Mouse (Mus musculus): ENCODE results near the gene Zfyve27. TPM values are rescaled to one million over a fixed set of nuclear protein-coding genes. Genes with fewer than 3 reads are reported as not detected.
A peak's percentile ranks its signal among the peaks of the same experiment; 100 is the strongest.

The Zfyve27 gene
- polyA plus RNA-seq, 1 experiment, result 53.9 TPM

GRCm38 (mm10) chr19:42147170-42147768 is 16.5 kb upstream of the Zfyve27 start, which contains the start of gene Marveld1:
Marveld1 (plus strand) TSS chr19:42147400.
- peak; percentile 82 for DNase-seq
- H3K4me1 ChIP-seq (ENCODE audit: control insufficient read depth, insufficient read depth, low read length), result peaks cover 33% of the 10 kb centered on the region
- 0% methylated on average over 41 of the region's 57 CpGs for WGBS

GRCm38 (mm10) chr19:42147769-42148568 is 15.8 kb upstream of the Zfyve27 start:
- peak; percentile 75 for DNase-seq
- 1% methylated on average over 63 of the region's 63 CpGs for WGBS
- TF ChIP-seq CTCF (IDR thresholded peaks at IDR 0.05; ENCODE audit: insufficient read depth, low read length), result no peak
- TF ChIP-seq POLR2A (IDR thresholded peaks at IDR 0.05; ENCODE audit: borderline replicate concordance, extremely low read depth, low read depth, low read length), result peak; percentile 84; the same call in 1 of the 2 replicates
- Histone ChIP-seq H3K4me1 (ENCODE audit: control insufficient read depth, insufficient read depth, low read length) (peaks cover 35% of the 10 kb centered on the region), H3K4me3 (replicated peaks; ENCODE audit: extremely low read depth, low read depth, low read length) (peak overlapping the region; percentile 78)

More at GRCm38 (mm10) chr19:42147170-42147768, 16.5 kb upstream of the Zfyve27 start, which contains the start of gene Marveld1:
- TF ChIP-seq CTCF (IDR thresholded peaks at IDR 0.05; ENCODE audit: insufficient read depth, low read length), result no peak
- TF ChIP-seq POLR2A (IDR thresholded peaks at IDR 0.05; ENCODE audit: borderline replicate concordance, extremely low read depth, low read depth, low read length), result peak; percentile 96
- peak within 1 kb of the TSS; percentile 78 for H3K4me3 ChIP-seq (replicated peaks; ENCODE audit: extremely low read depth, low read depth, low read length)

GRCm38 (mm10) chr19:42148569-42148860 is 15.2 kb upstream of the Zfyve27 start:
- TF ChIP-seq POLR2A (IDR thresholded peaks at IDR 0.05; ENCODE audit: borderline replicate concordance, extremely low read depth, low read depth, low read length) (no peak), CTCF (IDR thresholded peaks at IDR 0.05; ENCODE audit: insufficient read depth, low read length) (no peak)
- WGBS, result 10% methylated on average over 7 of the region's 7 CpGs
- peak; percentile 76 for DNase-seq
- Histone ChIP-seq H3K4me1 (ENCODE audit: control insufficient read depth, insufficient read depth, low read length) (peaks cover 35% of the 10 kb centered on the region), H3K4me3 (replicated peaks; ENCODE audit: extremely low read depth, low read depth, low read length) (peak overlapping the region; percentile 78)

- WGBS, result 5% methylated on average over 6 of the region's 6 CpGs
- TF ChIP-seq CTCF (IDR thresholded peaks at IDR 0.05; ENCODE audit: insufficient read depth, low read length) (peak; percentile 79), POLR2A (IDR thresholded peaks at IDR 0.05; ENCODE audit: borderline replicate concordance, extremely low read depth, low read depth, low read length) (peak; percentile 23; the same call in 1 of the 2 replicates)
- H3K4me1 ChIP-seq (ENCODE audit: control insufficient read depth, insufficient read depth, low read length), result peaks cover 25% of the 10 kb centered on the region
- DNase-seq, result peak; percentile 88
- peak overlapping the region; percentile 2 for H3K4me3 ChIP-seq (replicated peaks; ENCODE audit: extremely low read depth, low read depth, low read length)
Measured at GRCm38 (mm10) chr19:42151990-42152389, 11.8 kb upstream of the Zfyve27 start.

- TF ChIP-seq POLR2A (IDR thresholded peaks at IDR 0.05; ENCODE audit: borderline replicate concordance, extremely low read depth, low read depth, low read length), result no peak
- no peak for TF ChIP-seq CTCF (IDR thresholded peaks at IDR 0.05; ENCODE audit: insufficient read depth, low read length)
- H3K4me3 ChIP-seq (replicated peaks; ENCODE audit: extremely low read depth, low read depth, low read length), result no peak overlapping the region
- peaks cover under 1% of the 10 kb centered on the region; the same call in 1 of the 2 replicates for H3K4me1 ChIP-seq (ENCODE audit: control insufficient read depth, insufficient read depth, low read length)
- no peak for DNase-seq
- WGBS, result 36% methylated on average over 12 of the region's 12 CpGs
Measured at GRCm38 (mm10) chr19:42157493-42158237, 6.1 kb upstream of the Zfyve27 start.

GRCm38 (mm10) chr19:42158246-42159017 is 5.3 kb upstream of the Zfyve27 start:
- no peak for TF ChIP-seq POLR2A (IDR thresholded peaks at IDR 0.05; ENCODE audit: borderline replicate concordance, extremely low read depth, low read depth, low read length)
- no peak overlapping the region for H3K4me3 ChIP-seq (replicated peaks; ENCODE audit: extremely low read depth, low read depth, low read length)
- H3K4me1 ChIP-seq (ENCODE audit: control insufficient read depth, insufficient read depth, low read length), result no peaks in the 10 kb centered on the region
- no peak for DNase-seq
- 40% methylated on average over 13 of the region's 13 CpGs for WGBS

GRCm38 (mm10) chr19:42164188-42164587 is 437 bp downstream of the Zfyve27 start:
- TF ChIP-seq CTCF (IDR thresholded peaks at IDR 0.05; ENCODE audit: insufficient read depth, low read length), result no peak
- no peak for TF ChIP-seq POLR2A (IDR thresholded peaks at IDR 0.05; ENCODE audit: borderline replicate concordance, extremely low read depth, low read depth, low read length)
- no peak for DNase-seq
- Histone ChIP-seq H3K4me3 (replicated peaks; ENCODE audit: extremely low read depth, low read depth, low read length) (no peak overlapping the region), H3K4me1 (ENCODE audit: control insufficient read depth, insufficient read depth, low read length) (no peaks in the 10 kb centered on the region)
- WGBS, result 26% methylated on average over 7 of the region's 7 CpGs

GRCm38 (mm10) chr19:42166130-42166529 is 2.4 kb downstream of the Zfyve27 start:
- DNase-seq, result peak; percentile 87
- Histone ChIP-seq H3K4me1 (ENCODE audit: control insufficient read depth, insufficient read depth, low read length) (peaks cover under 1% of the 10 kb centered on the region; the same call in 1 of the 2 replicates), H3K4me3 (replicated peaks; ENCODE audit: extremely low read depth, low read depth, low read length) (no peak overlapping the region)
- 1% methylated on average over 12 of the region's 12 CpGs for WGBS
- peak; percentile 96 for TF ChIP-seq CTCF (IDR thresholded peaks at IDR 0.05; ENCODE audit: insufficient read depth, low read length)
- TF ChIP-seq POLR2A (IDR thresholded peaks at IDR 0.05; ENCODE audit: borderline replicate concordance, extremely low read depth, low read depth, low read length), result no peak

GRCm38 (mm10) chr19:42166766-42167165 is 3.0 kb downstream of the Zfyve27 start:
- TF ChIP-seq CTCF (IDR thresholded peaks at IDR 0.05; ENCODE audit: insufficient read depth, low read length) (no peak), POLR2A (IDR thresholded peaks at IDR 0.05; ENCODE audit: borderline replicate concordance, extremely low read depth, low read depth, low read length) (no peak)
- Histone ChIP-seq H3K4me3 (replicated peaks; ENCODE audit: extremely low read depth, low read depth, low read length) (no peak overlapping the region), H3K4me1 (ENCODE audit: control insufficient read depth, insufficient read depth, low read length) (peaks cover 3% of the 10 kb centered on the region; the same call in 1 of the 2 replicates)
- no peak for DNase-seq
- WGBS, result 38% methylated on average over 3 of the region's 3 CpGs

Measured in lung, adult 2 months (tissue).